Mouse (Mus musculus): ENCODE data around the gene Igdcc3. TPM values are rescaled to one million over a fixed set of nuclear protein-coding genes. Genes with fewer than 3 reads are reported as not detected.

Gene Igdcc3
- polyA plus RNA-seq, 1 experiment, result not detected

DNA sequence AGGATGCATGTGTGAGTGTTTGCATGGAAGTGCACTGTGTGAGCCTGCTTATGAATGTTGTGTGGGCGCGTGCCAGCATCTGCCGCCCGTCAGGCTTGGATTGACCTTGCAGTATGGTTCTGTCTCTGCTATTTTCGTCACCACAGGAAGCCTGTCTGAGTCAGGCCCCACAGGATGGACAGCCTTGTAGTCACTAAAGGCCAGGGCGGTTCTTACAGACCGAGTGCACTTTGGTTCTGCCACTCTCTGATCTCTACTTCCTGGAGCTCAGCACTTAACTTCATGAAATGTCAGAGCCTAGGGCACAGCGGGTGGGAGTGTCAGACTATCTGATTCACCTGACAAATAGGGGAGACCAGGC, 54.6 kb downstream of the Igdcc3 start:
- Histone ChIP-seq H3K4me1 (ENCODE audit: control insufficient read depth) (peaks cover 64% of the 10 kb centered on the region), H3K36me3 (ENCODE audit: control insufficient read depth) (no peaks in the 10 kb centered on the region), H3K27me3 (ENCODE audit: control insufficient read depth) (no peaks in the 10 kb centered on the region), H3K9me3 (ENCODE audit: control insufficient read depth, low read length) (no peaks in the 10 kb centered on the region), H3K4me3 (replicated peaks) (no peak overlapping the region)
- TF ChIP-seq TAL1 (IDR thresholded peaks at IDR 0.05; ENCODE audit: low read length) (no peak), GATA1 (IDR thresholded peaks at IDR 0.05; ENCODE audit: low read length) (no peak)

DNA sequence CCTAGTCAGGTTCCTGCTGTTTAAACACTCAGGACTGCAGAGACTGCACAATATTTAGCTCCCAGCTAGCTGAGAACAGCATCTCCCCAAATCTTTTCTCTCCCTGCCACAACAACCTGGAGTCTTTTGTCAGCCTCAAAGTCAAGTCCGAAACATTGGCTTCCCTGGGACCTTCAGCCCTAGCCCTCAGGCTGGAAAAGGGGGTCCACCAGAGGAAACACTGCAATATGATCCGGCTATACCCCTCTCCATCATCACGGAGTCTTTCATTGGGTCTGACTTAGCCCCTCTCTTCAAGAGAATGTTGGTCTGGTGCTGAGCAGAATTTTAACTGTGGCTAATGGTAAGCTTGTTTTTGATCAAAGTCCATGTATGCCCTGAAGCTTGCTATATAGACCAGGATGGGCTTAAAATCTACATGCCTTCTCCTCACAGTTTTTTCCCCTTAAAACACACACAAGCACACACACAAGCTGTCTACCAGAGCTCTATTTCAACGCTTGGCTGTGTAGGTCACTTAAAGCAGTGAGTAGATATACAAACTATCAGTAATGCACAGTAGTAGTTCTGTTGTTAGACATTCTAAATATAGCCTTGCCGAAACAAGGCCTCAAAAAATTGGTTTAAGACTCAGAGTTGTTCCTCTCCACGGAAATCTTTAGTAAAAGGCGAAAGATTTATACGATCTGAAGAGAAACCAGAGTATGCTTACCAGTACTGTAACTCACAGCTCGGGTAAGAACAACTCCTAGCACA, 55.2 kb downstream of the Igdcc3 start:
- peak overlapping the region; percentile 27 for H3K4me3 ChIP-seq (replicated peaks)
- H3K27me3 ChIP-seq (ENCODE audit: control insufficient read depth), result no peaks in the 10 kb centered on the region
- no peaks in the 10 kb centered on the region for H3K36me3 ChIP-seq (ENCODE audit: control insufficient read depth)
- H3K4me1 ChIP-seq (ENCODE audit: control insufficient read depth), result peaks cover 69% of the 10 kb centered on the region
- TF ChIP-seq TAL1 (IDR thresholded peaks at IDR 0.05; ENCODE audit: low read length), result no peak
- TF ChIP-seq GATA1 (IDR thresholded peaks at IDR 0.05; ENCODE audit: low read length), result no peak
- H3K9me3 ChIP-seq (ENCODE audit: control insufficient read depth, low read length), result no peaks in the 10 kb centered on the region

DNA sequence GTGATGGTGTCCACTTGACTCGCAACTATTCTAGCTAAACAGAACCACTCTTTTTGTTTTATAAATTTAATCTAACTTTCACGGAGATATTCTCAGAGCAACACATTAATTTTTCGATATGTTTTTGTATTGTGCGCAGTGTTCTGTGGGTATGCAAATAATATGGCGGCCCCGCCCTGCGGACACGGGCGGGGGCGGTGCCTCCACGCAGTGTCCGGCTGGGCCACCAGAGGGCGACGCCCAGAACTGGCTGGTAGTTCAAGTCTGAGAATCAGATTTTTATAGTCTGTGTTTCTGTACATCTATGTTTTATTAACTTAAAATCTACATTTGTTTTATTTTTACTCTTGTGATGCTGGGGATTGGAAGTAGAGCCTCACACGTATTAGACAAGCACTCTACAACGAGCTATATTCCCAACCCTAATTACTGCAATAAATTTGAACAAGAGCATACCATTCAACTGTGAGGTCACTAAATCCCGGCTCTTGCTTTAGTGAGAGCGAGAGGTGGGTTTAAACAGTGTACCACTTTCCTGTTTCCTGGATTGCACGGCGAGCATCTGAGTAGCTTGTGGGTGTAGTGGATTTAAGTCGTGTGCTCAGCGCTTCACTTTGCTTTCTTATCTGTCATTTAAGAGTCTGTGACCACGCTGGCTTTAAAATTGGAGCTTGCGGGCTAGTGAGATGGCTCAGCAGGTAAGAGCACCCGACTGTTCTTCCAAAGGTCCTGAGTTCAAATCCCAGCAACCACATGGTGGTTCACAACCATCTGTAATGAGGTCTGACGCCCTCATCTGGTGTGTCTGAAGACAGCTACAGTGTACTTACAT, 56.0 kb downstream of the Igdcc3 start:
- no peaks in the 10 kb centered on the region for H3K36me3 ChIP-seq (ENCODE audit: control insufficient read depth)
- TF ChIP-seq GATA1 (IDR thresholded peaks at IDR 0.05; ENCODE audit: low read length) (no peak), TAL1 (IDR thresholded peaks at IDR 0.05; ENCODE audit: low read length) (no peak)
- peak overlapping the region; percentile 27 for H3K4me3 ChIP-seq (replicated peaks)
- H3K9me3 ChIP-seq (ENCODE audit: control insufficient read depth, low read length), result no peaks in the 10 kb centered on the region
- no peaks in the 10 kb centered on the region for H3K27me3 ChIP-seq (ENCODE audit: control insufficient read depth)
- H3K4me1 ChIP-seq (ENCODE audit: control insufficient read depth), result peaks cover 72% of the 10 kb centered on the region

DNA sequence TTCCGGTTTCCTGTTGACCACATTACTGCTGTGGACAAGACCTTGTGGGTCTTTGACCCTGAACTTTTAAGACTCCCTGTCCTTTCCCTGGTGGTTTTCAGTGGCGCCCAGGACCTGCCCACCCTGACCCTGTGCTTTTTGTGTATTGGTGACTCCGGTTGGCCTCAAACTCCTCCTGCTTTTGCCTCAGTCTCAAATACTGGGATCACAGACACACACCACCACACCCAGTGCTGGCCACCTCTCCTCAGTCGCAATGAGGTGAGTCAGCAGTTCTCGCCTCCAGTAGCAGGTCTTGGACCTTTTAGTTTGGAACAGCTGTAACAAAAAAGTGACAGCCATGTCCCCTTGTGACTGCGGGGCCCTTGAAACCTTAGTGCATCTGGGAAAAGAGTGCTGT, 56.8 kb downstream of the Igdcc3 start:
- H3K36me3 ChIP-seq (ENCODE audit: control insufficient read depth), result no peaks in the 10 kb centered on the region
- H3K4me3 ChIP-seq (replicated peaks), result peak overlapping the region; percentile 40
- H3K9me3 ChIP-seq (ENCODE audit: control insufficient read depth, low read length), result no peaks in the 10 kb centered on the region
- H3K4me1 ChIP-seq (ENCODE audit: control insufficient read depth), result peaks cover 77% of the 10 kb centered on the region
- no peak for TF ChIP-seq GATA1 (IDR thresholded peaks at IDR 0.05; ENCODE audit: low read length)
- TF ChIP-seq TAL1 (IDR thresholded peaks at IDR 0.05; ENCODE audit: low read length), result no peak
- no peaks in the 10 kb centered on the region for H3K27me3 ChIP-seq (ENCODE audit: control insufficient read depth)

DNA sequence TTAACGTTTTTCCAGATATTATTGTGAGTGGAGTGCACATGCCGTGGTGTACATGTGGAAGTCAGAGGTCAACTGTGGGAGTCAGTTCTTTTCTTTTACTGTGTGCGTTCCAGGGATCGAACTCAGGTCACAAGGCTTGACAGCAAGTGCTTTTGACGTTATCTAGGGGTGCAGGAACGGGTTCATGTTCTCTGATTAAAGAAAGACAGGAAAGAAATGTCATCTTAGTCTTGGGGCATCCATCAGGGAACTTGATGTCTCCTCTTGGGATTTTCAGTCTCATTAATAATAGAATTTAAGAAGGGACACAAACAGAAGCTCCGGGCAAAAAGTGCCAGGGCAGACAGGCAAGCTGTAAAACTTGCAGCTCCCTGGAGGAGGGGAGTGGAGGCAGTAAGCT, 58.7 kb downstream of the Igdcc3 start:
- H3K4me1 ChIP-seq (ENCODE audit: control insufficient read depth), result peaks cover 70% of the 10 kb centered on the region

DNA sequence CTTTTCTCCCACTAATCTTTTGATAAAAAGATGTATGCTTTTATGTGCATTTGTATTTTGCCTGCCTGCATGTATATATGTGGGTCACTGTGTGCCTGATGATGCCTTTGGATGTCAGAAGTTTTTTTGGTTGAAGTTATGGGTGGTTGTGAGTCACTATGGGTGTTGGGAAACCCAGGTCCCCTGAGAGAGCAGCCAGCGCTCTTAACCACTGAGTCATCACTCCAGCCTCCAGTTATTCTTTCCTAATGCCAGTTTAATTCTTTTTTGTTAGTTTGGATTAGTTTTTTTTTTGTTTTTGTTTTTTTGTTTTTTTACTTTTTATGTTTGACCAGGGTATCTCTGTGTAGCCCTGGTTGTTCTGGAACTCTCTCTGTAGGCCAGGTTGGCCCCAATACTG, 59.6 kb downstream of the Igdcc3 start:
- Histone ChIP-seq H3K9me3 (ENCODE audit: control insufficient read depth, low read length) (no peaks in the 10 kb centered on the region), H3K27me3 (ENCODE audit: control insufficient read depth) (no peaks in the 10 kb centered on the region), H3K36me3 (ENCODE audit: control insufficient read depth) (no peaks in the 10 kb centered on the region), H3K4me3 (replicated peaks) (no peak overlapping the region), H3K4me1 (ENCODE audit: control insufficient read depth) (peaks cover 63% of the 10 kb centered on the region)
- no peak for TF ChIP-seq TAL1 (IDR thresholded peaks at IDR 0.05; ENCODE audit: low read length)
- TF ChIP-seq GATA1 (IDR thresholded peaks at IDR 0.05; ENCODE audit: low read length), result no peak

More for the DNA sequence above, 58.7 kb downstream of the Igdcc3 start:
- H3K36me3 ChIP-seq (ENCODE audit: control insufficient read depth), result no peaks in the 10 kb centered on the region
- H3K4me3 ChIP-seq (replicated peaks), result no peak overlapping the region
- H3K9me3 ChIP-seq (ENCODE audit: control insufficient read depth, low read length), result no peaks in the 10 kb centered on the region
- TF ChIP-seq TAL1 (IDR thresholded peaks at IDR 0.05; ENCODE audit: low read length) (no peak), GATA1 (IDR thresholded peaks at IDR 0.05; ENCODE audit: low read length) (no peak)
- no peaks in the 10 kb centered on the region for H3K27me3 ChIP-seq (ENCODE audit: control insufficient read depth)

DNA sequence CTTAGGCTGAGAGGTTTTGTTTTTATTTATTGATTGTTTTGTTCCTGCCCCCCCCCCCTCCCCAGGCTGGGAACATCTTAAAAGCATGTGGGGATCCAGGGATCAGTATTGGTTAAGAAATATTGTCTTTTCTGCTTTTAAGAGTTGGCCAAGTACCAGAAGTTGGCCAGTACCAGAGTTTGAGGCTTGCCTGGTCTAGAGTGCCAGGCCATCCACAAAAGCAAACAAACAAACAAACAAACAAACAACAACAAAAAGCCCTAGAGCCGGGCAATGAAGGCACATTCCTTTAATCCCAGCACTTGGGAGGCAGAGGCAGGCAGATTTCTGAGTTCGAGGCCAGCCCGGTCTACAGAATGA, 60.0 kb downstream of the Igdcc3 start:
- H3K9me3 ChIP-seq (ENCODE audit: control insufficient read depth, low read length), result no peaks in the 10 kb centered on the region
- no peaks in the 10 kb centered on the region for H3K36me3 ChIP-seq (ENCODE audit: control insufficient read depth)
- no peak overlapping the region for H3K4me3 ChIP-seq (replicated peaks)
- H3K27me3 ChIP-seq (ENCODE audit: control insufficient read depth), result no peaks in the 10 kb centered on the region
- TF ChIP-seq TAL1 (IDR thresholded peaks at IDR 0.05; ENCODE audit: low read length), result no peak
- TF ChIP-seq GATA1 (IDR thresholded peaks at IDR 0.05; ENCODE audit: low read length), result no peak
- peaks cover 59% of the 10 kb centered on the region for H3K4me1 ChIP-seq (ENCODE audit: control insufficient read depth)

DNA sequence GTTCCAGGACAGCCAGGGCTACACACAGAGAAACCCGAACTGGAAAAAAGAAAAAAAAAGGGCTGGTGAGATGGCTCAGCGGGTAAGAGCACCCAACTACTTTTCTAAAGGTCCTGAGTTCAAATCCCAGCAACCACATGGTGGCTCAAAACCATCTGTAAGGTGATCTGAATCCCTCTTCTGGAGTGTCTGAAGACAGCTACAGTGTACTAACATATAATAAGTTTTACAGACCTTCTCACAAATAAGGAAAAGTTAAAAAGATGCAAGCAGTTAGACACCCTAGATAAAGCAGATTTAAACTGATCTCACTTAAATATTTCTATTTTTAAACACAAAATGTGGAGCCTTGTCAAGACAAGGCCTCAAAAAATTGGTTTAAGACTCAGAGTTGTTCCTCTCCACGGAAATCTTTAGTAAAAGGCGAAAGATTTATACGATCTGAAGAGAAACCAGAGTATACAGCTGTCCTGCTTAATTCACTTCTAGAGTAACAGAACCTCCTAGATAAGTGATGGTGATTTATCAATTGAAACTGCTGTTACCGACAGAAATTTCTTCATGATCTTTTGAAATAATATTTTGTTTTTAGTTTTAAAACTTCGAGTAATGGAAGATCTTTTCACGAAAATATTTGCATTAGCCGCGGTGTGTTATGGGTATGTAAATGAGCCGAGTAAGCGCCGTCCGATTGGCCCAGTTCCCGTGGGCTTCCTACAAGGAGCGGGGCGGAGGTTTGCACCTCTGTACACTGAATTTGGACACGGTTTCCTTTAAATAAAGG, 60.6 kb downstream of the Igdcc3 start:
- H3K9me3 ChIP-seq (ENCODE audit: control insufficient read depth, low read length), result no peaks in the 10 kb centered on the region
- H3K27me3 ChIP-seq (ENCODE audit: control insufficient read depth), result no peaks in the 10 kb centered on the region
- H3K36me3 ChIP-seq (ENCODE audit: control insufficient read depth), result no peaks in the 10 kb centered on the region
- H3K4me1 ChIP-seq (ENCODE audit: control insufficient read depth), result peaks cover 55% of the 10 kb centered on the region
- no peak for TF ChIP-seq TAL1 (IDR thresholded peaks at IDR 0.05; ENCODE audit: low read length)
- no peak for TF ChIP-seq GATA1 (IDR thresholded peaks at IDR 0.05; ENCODE audit: low read length)
- peak overlapping the region; percentile 69 for H3K4me3 ChIP-seq (replicated peaks)

Measured in erythroblast, embryonic 14.5 days (primary cell).